Mouse (Mus musculus): ENCODE results near the gene Ptprm.

GRCm38 (mm10) chr17:67383635-67384034, 29.4 kb upstream of the Ptprm start:
- TF ChIP-seq CTCF (IDR thresholded peaks at IDR 0.05): no peak
- no peak for TF ChIP-seq EP300 (IDR thresholded peaks at IDR 0.05)
